In genomic region chr15:26276608-26277007, GRCm38 (mm10) we compare ENCODE assay signal across 12 mouse cellular contexts. TPM values are rescaled to one million over a fixed set of nuclear protein-coding genes. Genes with fewer than 3 reads are reported as not detected.
"Had no signal": no experiment of that assay in that cellular context is flagged by ENCODE, and none has a peak within 500 bp of the region (broad histone marks: within the 10 kb centered on the region; RNA-seq: fewer than 3 reads in every experiment).

No protein-coding gene starts in this region.

- H3K9ac ChIP-seq: limb, embryonic 15.5 days; liver, embryonic 12.5 days; midbrain, embryonic 15.5 days; neural tube, embryonic 13.5 days had no signal

- H3K27ac ChIP-seq: kidney, postnatal 0 days; limb, embryonic 15.5 days; liver, embryonic 12.5 days; midbrain, embryonic 15.5 days; neural tube, embryonic 13.5 days; stomach, postnatal 0 days had no signal

- H3K4me2 ChIP-seq: limb, embryonic 15.5 days; liver, embryonic 12.5 days; midbrain, embryonic 15.5 days; neural tube, embryonic 13.5 days had no signal

- H3K36me3 ChIP-seq: limb, embryonic 15.5 days; liver, embryonic 12.5 days; midbrain, embryonic 15.5 days; neural tube, embryonic 13.5 days had no signal

- H3K4me1 ChIP-seq: limb, embryonic 15.5 days; liver, embryonic 12.5 days; midbrain, embryonic 15.5 days had no signal

- DNase-seq: kidney, adult 8-10 months; kidney, postnatal 36 days; layer of hippocampus, postnatal 36 days; thymus, postnatal 4 days had no signal

- H3K27me3 ChIP-seq: limb, embryonic 15.5 days; liver, embryonic 12.5 days; midbrain, embryonic 15.5 days; neural tube, embryonic 13.5 days had no signal

- ATAC-seq: intestine, postnatal 0 days; liver, embryonic 12.5 days; midbrain, embryonic 15.5 days had no signal

- H3K9me3 ChIP-seq: limb, embryonic 15.5 days; liver, embryonic 12.5 days; midbrain, embryonic 15.5 days; neural tube, embryonic 13.5 days had no signal

- H3K4me3 ChIP-seq: limb, embryonic 15.5 days; liver, embryonic 12.5 days; midbrain, embryonic 15.5 days; neural tube, embryonic 13.5 days had no signal

RNA-seq across cellular contexts. Expression of gene March11, which starts 32.2 kb away (rescaled TPM):
- polyA plus RNA-seq: intestine, postnatal 0 days; liver, embryonic 12.5 days; liver, embryonic 16.5 days; stomach, postnatal 0 days had no signal
